Mouse (Mus musculus) liver, embryonic 14.5 days (tissue): Measurements from ENCODE around the gene Daam2.

Experiments used
- CTCF ChIP-seq: IDR thresholded peaks from 2 replicates; pipeline ENCODE4 v1.5.1; 2016; ENCODE audit warnings: antibody characterized with exemption, low read depth, control low read depth
- EP300 ChIP-seq: IDR thresholded peaks from 2 replicates; pipeline ENCODE4 v1.6.1; 2016; ENCODE audit warnings: antibody characterized with exemption, low read depth

GRCm38 (mm10) chr17:49423067-49423325 is 141.1 kb downstream of the Daam2 start:
- TF ChIP-seq CTCF (no peak), EP300 (no peak)
